Mouse (Mus musculus) spleen, adult 12 weeks (tissue): ENCODE data around the gene Rin3.

ENCODE experiments used
- DNase-seq: peaks from one replicate; pipeline ENCODE4 v3.0.0; 2022; ENCODE audit warnings: low spot score

Gene Rin3

DNA sequence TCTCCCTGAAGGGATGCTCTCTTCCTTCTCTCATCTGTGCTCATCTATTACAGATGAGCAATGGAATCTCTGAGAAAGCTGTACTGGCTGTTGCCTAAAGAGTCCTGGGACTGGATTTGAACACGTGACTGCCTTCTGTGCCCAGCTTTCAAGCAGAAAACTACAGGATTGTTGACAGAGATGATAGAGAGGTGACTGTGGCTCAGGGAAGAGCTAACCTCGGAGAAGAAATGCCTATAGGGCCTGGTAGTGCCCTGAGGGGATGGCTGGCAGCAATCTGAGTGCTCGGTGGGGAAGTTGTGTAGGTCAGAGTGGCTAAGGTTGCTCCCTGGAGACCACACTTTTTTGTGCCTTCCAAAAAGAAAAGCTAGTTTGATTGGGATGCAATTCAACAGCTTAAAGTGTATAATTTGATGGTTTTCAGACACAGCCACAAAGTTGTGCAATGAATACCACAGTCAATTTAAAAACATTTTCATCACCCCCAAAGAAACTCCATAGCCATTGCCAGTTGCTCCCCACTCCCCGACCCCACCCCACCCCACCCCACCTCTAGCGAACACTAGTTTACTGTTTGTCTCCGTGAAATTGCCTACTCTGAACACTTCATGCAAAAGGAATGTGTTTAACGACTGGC, 1.9 kb upstream of the Rin3 start:
- DNase-seq = no peak

DNA sequence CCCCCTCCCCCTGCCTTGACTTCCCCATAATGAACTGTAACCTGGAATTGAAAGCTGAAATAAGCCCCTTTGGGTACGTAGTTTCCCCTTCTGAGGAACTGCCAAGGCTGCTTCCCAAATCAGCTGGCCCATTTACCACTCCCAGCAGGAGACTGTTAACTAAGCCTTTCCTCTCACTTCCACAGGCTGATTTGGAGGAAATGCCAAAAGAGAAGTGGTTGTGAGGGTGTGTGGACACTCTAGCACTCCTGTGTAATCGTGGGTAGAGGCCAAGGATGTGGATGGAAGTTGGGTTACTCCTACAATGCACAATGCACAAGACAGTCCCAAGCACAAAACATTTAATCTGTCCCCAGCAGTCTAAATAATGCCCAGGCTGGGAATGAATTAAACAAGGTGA, 722 bp upstream of the Rin3 start:
- DNase-seq = no peak

DNA sequence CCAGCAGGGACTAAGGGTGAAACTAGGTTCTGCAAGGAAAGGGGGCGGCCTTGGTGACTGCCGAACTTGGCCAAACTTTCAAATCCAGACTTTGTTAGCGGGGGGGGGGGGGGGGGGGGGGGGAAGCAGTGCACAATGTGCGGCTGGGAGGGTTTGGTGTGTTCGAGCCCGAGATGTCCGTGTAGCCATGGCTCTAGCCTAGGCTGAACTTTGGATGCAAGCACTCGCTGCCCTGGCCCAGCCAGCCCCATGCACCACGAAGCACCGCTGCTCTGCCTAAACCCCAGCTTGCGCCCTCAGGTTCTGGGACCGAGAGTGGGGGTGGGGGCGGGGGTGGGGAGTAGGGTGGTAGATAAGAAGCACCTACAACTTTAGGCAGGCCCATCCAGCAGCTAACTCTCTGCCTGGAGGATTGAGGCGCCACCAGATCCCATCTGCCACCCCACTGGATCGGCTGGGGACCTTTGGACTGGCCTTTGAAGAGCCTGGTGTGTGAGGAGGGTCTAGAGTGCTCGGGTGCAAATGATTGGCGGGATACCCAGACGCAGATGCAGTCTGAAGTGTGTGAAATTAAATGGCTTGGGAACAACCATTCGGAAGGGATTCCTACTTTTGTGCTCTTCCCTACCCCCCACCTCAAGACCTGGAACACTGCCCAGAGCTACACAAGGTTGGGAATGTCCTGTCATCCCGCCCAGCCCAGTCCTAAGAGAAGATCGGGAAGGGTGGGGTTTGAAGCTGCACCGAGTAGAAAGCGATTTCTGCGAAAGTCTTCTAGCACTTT, 827 bp downstream of the Rin3 start:
- DNase-seq = no peak

DNA sequence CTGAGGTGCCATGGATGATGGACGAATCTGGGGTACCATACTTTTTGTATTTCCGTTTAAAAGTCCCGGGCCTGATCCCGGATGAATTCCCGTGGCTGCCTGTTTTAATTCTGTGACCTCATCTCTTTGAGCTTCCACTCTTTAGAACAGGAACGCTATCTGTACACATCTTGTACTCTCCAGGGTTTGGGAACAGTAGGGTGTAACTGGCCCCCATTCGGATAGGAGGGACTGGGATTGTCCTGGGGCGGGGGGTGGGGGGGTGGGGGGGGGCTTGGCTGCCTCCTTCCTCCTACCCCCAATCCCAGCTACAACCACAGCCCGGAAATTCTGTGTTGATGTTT, 1.4 kb downstream of the Rin3 start:
- no peak for DNase-seq

DNA sequence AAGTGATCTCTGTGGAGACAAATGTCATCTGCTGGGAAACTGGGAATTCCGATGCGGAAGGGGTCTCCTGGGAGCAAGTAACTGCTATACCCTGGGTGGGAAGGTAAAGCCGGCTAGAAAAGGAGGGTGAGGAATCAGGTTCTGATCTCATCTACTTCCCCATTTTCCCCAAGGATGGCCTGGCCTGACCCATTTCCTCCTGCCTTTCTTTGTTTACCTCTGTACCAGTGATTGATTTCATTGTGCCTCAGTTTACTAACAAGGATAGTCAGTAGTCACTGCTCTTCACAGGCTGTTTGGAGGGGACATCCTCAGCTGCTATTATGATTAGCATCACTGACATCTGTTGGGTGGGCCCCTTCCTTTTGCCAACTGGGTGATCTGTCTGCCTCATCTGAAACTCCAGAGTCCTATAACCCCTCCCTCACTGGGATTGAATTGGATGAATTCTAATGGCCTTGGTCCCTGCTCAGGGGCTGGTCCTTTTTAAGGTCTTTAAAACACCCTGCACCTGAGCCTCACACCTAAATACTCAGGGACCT, 1.8 kb downstream of the Rin3 start:
- DNase-seq = no peak

DNA sequence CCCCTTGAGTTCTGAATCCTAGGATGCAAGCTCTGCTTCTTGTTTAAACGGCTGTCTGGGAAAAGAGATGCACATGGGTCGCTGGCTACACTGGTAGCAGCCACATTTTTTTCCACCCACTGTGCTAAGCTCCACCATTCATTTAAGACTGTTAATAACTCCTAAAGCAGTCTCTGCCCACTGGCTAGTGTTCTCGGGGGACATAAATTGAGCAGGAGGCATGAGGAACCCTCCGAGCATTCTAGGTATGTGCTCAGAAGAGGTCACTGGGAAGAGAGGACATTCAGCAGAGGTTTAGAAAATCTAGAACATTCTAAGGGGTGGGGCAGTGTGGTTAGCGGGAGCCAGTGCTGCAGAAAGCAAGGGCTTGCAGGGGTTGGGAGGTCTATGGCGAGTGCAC, 2.5 kb downstream of the Rin3 start:
- DNase-seq = no peak

DNA sequence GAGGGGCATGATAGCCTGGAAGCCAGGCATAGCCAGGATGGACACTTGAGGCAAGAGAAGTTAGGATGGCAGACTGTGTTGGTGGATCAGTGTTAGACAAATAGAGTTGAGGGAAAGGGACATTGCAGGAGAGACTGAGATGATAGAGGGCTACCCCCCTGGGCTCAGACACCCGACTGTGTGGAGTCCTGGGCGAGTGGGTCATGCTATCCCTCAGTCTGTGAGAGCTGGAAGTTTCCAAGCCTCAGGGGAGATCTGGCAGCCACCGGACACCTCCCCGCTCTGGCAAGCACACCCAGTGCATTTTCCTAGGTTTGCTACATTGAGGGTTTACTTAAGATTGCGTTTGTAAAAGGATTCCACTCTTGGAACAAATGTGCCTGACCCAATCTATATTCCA, 2.9 kb downstream of the Rin3 start:
- DNase-seq = no peak

DNA sequence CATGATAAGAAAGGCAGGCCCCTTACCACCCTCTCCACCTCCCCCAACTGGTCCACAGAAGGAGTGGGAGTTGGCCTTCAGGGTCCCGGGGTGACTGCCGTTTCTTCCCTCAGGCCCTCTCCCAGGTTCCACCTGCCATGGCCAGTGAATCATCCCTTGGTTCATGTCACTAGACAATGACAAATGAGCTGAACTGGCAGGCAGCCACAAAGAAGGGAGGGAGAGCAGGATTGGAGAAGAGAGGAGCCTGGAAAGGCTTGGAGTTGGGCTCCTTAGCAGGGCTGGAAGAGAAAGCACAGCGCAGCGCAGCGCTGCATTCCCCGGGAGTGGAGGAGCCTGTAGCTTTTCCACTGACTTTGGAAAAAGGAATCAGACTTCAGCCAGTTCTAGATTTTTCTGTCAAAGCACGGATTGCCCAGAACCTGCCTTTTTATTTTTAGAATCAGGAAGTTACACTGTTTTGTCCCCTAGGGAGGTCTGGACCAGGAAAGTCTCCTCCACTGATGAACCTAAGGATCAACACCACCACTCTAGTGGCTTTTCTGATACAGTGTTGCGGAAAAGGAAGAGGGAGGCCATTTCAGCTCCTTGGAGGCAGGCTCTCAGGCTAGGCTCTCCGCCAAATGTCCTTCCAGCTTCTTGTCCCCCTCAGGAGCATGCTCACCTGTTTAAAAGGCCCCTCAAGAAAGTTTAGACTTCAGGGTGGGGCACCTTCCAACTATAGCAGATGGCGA, 4.0 kb downstream of the Rin3 start:
- no peak for DNase-seq

DNA sequence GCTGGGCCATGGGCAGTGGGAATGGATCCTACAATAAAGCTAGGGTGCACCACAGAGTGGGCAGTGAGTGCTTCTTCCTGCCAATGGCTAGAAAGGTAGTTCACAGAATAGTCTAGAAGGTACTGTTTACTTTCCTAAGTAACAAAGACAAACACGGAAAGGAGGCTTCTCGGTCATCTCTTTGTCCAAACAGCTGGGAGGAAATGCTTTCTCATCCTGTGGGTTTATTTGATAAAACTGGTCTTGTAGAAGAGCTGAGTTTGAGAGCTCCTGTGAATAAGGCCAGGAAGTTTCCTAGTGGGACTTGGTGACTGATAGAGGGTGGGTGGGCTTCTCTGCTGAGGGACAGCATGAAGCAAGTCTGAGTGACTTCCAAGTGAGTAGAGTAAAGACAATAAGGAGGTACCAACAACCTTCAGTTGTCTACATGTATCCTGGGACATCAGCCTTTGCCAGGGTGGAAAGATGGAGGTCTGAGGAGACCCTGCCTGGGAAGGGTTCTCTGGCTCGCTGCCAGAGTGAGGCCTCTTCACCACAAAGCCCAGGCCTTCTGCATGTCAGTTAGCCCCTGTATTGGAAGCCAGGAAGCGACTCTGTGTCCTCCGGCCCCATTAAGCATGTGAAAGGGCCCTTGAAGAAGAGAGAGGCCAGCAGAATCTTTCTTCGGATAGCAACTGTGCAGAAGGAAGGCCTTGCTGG, 5.2 kb downstream of the Rin3 start:
- no peak for DNase-seq

DNA sequence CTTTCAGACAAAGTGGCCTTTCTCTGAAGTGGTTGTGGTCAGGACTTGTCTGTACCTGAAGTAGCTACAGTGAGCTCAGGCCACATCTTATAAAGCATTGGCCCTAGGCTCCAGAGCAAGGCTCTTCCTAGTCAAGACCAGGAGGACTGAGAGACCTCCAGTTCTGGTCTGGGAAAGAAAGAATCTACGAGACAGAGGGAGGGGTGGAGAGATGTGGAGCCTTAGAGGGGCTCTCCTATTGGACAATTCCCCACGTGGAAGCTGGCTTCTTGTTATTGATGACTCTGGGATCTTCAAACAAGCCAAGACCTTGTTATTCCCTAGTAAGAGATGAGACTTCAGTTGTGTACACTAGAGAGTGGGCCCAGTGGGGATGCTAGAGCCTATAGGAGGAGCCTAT, 6.0 kb downstream of the Rin3 start:
- no peak for DNase-seq

DNA sequence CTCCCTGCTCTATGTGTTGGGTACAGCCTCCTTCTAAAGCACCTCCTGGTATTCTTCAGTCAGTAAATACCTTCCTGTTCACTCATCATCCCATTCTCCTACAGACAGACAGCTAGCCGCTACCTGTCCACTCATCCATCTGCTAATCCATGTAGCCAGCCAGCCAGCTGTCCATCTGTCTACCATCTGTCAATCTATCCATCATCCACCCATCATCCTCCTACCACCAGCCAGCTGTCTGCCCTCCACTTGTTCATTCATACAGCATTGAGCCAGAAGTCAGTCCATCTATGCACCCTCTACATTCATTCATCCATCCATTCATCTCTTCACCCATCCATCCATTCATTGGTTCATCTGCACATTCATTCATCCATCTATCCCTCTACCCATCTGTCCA, 6.7 kb downstream of the Rin3 start:
- no peak for DNase-seq

DNA sequence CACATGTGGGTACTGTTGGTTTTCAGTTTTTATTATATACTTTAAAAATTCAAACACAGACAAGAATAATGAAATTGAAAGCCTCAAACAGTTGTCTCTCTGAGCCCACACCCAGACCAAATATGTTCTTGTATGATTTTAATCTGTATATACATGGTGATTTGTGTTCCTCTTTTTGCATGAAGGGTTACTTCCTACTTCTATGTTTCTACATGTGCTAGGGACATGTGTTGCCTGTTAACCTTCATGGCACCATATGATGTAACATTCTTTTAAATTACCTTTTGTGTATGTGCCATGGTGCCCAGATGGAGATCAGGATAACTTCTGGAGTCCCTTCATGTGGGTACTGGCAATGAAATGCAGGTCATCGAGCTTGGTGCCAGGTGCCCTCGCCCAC, 7.8 kb downstream of the Rin3 start:
- DNase-seq = no peak

DNA sequence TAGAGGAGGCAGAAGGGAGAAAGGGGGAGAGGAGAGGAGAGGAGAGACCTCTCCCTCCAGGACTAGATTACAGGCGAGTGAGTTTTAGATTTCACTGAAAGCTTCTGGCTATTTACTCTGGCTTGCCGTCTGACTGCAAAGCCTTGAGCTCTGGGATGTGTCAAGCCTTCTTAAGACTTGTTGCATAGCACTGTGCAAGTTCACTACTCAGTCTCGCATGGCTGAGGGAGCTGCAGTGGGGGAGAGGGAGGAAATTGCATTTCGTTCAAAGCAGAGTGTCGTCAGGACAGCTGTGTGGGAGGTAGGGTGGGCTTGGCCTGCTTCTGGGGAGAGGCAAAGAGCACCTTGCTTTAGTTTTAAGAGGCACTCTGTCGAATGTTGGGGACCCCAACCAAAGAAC, 8.8 kb downstream of the Rin3 start:
- DNase-seq = no peak

DNA sequence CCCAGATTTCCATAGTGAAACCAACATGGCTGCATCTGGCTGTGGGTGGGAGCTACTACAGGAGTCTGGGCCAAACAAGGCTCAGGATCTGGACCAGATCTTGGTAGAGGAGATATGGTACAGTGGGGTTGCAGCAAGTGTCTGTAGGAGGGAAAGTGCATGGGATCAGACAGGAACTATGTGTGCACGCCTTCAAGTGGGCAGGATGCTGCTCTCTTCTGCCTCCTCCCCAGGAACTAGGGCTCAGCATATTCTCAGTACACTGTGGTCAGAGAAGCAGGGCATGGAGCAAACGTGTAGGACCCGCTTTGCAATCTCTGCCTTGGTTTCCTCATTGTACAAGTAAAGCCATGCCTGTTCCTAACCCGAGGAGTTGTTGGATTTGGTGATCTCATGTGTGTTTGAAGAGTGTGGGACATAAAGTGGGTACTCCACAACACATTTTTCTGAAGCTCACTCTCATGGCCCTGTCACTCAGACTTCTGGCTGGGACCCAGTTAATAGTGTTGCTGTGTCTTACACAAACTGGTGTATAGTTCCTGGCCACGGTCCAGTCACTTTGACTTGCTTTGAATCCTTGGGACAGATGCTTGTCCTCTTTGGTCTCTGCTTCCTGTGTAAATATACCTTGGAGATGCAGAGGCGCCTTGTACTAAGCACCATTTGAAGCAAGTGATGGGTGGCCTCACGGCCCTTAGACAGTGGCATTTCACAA, 9.8 kb downstream of the Rin3 start:
- no peak for DNase-seq

DNA sequence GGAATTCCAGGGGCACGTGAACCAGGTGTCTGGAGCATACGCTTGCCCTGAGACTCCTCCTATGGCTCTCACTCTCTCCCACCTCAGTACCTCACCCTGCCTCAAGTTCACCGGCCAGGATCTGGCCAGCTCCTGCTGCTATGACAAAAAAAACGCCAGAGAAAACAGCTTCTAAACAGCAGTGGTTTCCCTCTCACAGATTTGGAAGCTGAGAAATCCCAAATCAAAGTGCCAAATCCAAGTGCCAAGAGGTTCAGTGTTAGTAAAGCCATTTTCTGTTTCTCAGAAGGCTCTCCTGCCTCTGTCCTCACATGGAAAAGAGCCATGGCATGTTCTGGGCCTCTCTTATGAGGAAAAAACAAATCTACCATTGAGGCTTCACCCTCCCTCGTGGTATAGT, 11.8 kb downstream of the Rin3 start:
- DNase-seq = no peak

DNA sequence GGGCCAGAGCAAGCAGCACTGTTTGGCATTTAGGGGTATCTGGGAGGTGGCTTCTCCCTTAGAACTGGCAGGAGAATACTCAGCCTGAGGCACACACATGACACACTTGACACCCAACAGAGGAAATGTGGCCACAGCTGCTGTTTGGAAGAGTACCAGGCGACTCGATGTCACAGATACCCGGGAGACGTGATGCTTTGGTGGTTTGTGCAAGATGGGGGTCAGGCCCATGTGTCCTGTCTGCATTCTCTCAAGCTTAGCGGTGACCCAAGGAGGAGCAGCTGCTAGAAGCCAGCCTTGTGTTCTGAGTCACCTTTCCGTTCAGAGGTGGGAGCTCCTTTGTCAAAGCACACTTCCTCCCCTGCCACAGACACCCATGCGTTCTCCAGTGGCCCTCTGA, 12.4 kb downstream of the Rin3 start:
- DNase-seq = no peak

DNA sequence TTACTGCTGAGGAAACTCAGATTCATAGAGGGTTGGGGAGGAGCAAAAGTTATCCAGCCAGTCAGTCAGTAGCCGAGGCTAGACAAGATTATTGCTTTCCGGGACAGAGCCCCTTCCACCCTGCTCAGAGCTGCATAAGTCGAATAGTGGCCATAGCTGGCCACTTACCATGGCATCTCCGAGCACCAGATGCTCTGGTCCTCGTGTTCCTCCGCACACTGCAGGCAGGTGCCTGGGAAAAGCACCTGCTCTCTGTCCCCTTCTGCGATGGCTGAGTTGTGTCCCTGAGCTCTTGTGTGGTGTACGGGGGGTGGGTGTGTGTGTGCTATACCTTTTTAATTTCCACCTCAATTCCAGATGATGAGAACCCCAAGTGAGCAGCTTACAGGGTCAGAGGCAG, 12.8 kb downstream of the Rin3 start:
- DNase-seq = no peak

DNA sequence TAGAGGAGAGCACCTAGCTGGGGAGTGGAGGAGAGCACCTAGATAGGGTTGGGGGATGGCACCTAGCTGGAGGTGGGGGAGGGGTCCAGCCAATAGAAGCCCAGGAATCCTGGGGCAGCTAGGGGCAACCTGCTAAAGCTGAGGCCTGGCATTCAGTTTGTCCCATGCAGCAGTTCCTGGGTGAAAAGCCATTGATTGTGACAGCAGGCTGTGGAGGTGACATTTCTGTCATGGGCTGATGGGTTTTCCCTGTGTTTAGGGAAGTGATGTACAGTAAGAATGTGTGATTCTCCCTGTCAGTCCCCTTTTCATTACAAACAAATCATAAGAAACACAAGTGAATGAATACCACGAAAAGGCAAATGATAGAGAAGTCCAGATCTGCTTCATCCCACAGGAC, 13.5 kb downstream of the Rin3 start:
- DNase-seq = no peak

DNA sequence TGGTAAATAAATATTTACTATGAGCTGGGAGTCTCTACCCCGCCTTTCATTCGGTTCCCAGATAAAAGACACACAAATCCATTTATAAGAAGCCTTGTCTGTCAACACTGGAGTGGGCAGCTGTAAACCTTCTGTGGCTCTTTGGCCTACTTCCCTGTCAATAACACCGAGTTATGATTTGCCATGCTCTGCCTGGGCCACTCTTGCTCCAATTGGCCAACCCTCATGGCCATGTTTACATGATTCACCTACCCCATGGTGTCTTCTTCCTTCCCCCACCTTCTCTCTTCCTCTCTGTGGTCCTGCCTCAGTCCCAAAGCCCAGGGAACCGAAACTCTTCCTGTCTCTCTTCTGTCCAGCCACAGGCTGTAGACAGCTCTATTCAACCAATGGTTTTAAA, 14.1 kb downstream of the Rin3 start:
- no peak for DNase-seq

DNA sequence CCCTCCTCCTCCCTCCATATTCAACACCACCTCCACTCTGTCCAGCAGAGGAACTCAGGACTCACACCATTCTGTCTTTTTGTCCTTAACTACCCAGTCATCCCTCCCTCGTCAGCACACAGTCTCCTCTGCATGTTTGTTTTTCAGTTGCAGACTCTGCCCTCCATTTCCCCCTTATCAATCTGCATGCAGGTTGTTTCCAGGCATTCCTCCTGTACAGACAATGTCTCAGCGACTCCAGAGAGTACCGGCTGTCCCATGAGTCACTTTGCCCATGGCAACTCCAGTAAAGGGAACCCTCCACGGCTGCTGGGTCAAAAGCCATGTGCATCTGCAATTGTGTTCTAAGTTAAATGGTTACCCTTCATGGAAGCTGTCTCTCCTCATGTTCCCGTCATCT, 16.4 kb downstream of the Rin3 start:
- DNase-seq = no peak

DNA sequence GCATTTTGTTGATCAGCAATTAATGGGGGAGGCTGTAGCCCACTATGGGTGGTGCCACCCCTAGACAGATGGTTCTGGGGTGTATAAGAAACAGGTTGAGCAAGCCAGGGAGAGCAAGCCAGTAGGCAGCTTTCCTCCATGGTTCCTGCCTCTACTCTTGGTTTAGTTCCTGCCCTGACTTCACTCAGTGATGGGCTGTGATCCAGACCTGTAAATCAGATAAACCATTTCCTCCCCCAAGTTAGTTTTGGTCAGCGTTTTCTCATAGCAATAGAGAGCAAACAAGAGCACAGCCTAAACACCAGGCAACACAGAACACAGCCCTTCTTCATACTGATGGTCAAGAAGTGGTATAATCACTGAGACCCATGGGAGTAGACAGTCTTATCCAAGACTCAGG, 18.7 kb downstream of the Rin3 start:
- DNase-seq = no peak

DNA sequence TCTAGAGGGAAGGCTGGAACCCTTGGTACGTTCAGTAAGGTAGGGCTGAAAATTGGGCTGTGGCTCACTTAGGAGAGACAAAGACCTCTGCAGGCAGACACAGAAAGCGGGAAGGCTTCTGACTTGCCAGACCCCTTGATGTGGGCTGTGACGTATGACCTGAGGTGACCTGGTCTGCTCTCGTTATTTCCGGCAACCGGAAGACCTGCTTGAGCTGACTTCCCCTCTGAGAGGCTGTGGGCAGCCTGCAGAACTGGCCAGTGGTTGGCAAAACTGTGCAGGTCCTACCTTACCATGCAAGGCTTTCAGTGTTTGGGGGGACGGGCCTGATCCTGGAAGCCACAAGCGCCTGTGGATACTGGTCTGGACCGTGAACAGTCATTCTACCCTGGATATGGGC, 19.5 kb downstream of the Rin3 start:
- DNase-seq = no peak
